Mouse (Mus musculus): ENCODE measurements around the gene Rnft1.
A peak's percentile ranks its signal among the peaks of the same experiment; 100 is the strongest.
"Not testable (repeated sequence)": the region's sequence is repeated elsewhere in the genome, so short reads cannot be mapped to it uniquely, and the experiment has no call there.

The Rnft1 gene

GRCm38 (mm10) chr11:86517229-86517628 lies 32.8 kb downstream of the Rnft1 start:
- DNase-seq (ENCODE audit: extremely low spot score, low spot score) = no peak

GRCm38 (mm10) chr11:86519751-86520150 lies 35.3 kb downstream of the Rnft1 start:
- DNase-seq (ENCODE audit: extremely low spot score, low spot score) = no peak

- DNase-seq (ENCODE audit: extremely low spot score, low spot score) = no peak
Observed at GRCm38 (mm10) chr11:86527528-86527927, 43.1 kb downstream of the Rnft1 start.

GRCm38 (mm10) chr11:86532834-86533233 lies 48.4 kb downstream of the Rnft1 start:
- no peak for DNase-seq (ENCODE audit: extremely low spot score, low spot score)

- DNase-seq (ENCODE audit: extremely low spot score, low spot score) = not testable (repeated sequence)
Observed at GRCm38 (mm10) chr11:86533302-86533701, 48.8 kb downstream of the Rnft1 start.

GRCm38 (mm10) chr11:86534201-86534910 lies 49.9 kb downstream of the Rnft1 start:
- no peak for DNase-seq (ENCODE audit: extremely low spot score, low spot score)

- no peak for DNase-seq (ENCODE audit: extremely low spot score, low spot score)
Observed at GRCm38 (mm10) chr11:86538786-86539185, 54.3 kb downstream of the Rnft1 start.

- DNase-seq (ENCODE audit: extremely low spot score, low spot score) = no peak
Observed at GRCm38 (mm10) chr11:86539716-86540475, 55.4 kb downstream of the Rnft1 start.

GRCm38 (mm10) chr11:86540476-86540845 lies 56.0 kb downstream of the Rnft1 start:
- DNase-seq (ENCODE audit: extremely low spot score, low spot score) = no peak

GRCm38 (mm10) chr11:86542851-86543250 lies 58.4 kb downstream of the Rnft1 start:
- DNase-seq (ENCODE audit: extremely low spot score, low spot score) = no peak

GRCm38 (mm10) chr11:86543960-86544638 lies 59.6 kb downstream of the Rnft1 start:
- no peak for DNase-seq (ENCODE audit: extremely low spot score, low spot score)

GRCm38 (mm10) chr11:86544639-86545299 lies 60.3 kb downstream of the Rnft1 start, which contains the start of the genes Rps6kb1 and Tubd1:
TSS of gene Rps6kb1 (minus strand) at chr11:86544805.
TSS of gene Tubd1 (plus strand) at chr11:86544991.
- peak; percentile 98 for DNase-seq (ENCODE audit: extremely low spot score, low spot score)

GRCm38 (mm10) chr11:86545556-86545955 lies 61.1 kb downstream of the Rnft1 start:
- DNase-seq (ENCODE audit: extremely low spot score, low spot score) = no peak

GRCm38 (mm10) chr11:86547412-86547811 lies 63.0 kb downstream of the Rnft1 start:
- no peak for DNase-seq (ENCODE audit: extremely low spot score, low spot score)
